Mouse (Mus musculus): ENCODE measurements at regions not wholly inside any gene's neighbourhood (a gene's known extent, or its start where the extent isn't known, plus 50 kb on each side); places are given as distances from the start of the nearest gene placed in this dataset.

- TF ChIP-seq POLR2A (IDR thresholded peaks at IDR 0.05; ENCODE audit: control insufficient read depth, low read depth, low read length) = no peak
- TF ChIP-seq CTCF (IDR thresholded peaks at IDR 0.05; ENCODE audit: control insufficient read depth, insufficient read depth, insufficient replicate concordance, low read depth, low read length) = no peak
Measured at GRCm38 (mm10) chr6:52423581-52424107, 110.3 kb downstream of the Evx1 start.
